Mouse (Mus musculus) liver, adult 2 months (tissue): ENCODE measurements at regions not wholly inside any gene's neighbourhood (a gene's known extent, or its start where the extent isn't known, plus 50 kb on each side); places are given as distances from the start of the nearest gene placed in this dataset.

Source experiments
- DNase-seq: peaks from one replicate; pipeline ENCODE4 v3.0.0-alpha.2; 2011; ENCODE audit warnings: low read depth, low spot score; ENCODE audit errors: extremely low read depth
- H3K27ac ChIP-seq: fragments of 200-500 bp; replicated peaks from 2 replicates; pipeline ENCODE4 v1.5.1; 2012; ENCODE audit warnings: low read depth, mild to moderate bottlenecking, control low read depth, inconsistent platforms, low read length; ENCODE audit not compliant: insufficient read depth
- H3K27me3 ChIP-seq: fragments of 200-500 bp; 2 replicates; pipeline ENCODE4 v1.6.1; 2012; ENCODE audit warnings: mild to moderate bottlenecking, moderate library complexity, low read length, inconsistent platforms; ENCODE audit not compliant: control insufficient read depth, insufficient read depth
- H3K36me3 ChIP-seq: fragments of 200-500 bp; 2 replicates; pipeline ENCODE4 v1.6.1; 2012; ENCODE audit warnings: low read length, inconsistent platforms; ENCODE audit not compliant: control insufficient read depth, insufficient read depth
- H3K4me1 ChIP-seq: fragments of 200-500 bp; 2 replicates; pipeline ENCODE4 v1.6.1; 2011; ENCODE audit warnings: low read length; ENCODE audit not compliant: control insufficient read depth, insufficient read depth
- H3K4me3 ChIP-seq: fragments of 200-500 bp; 2 replicates; pipeline ENCODE4 v1.5.1; 2011; ENCODE audit warnings: low read depth, mild to moderate bottlenecking, control low read depth, low read length, moderate library complexity; ENCODE audit not compliant: insufficient read depth
- H3K79me2 ChIP-seq: fragments of 200-500 bp; 2 replicates; pipeline ENCODE4 v1.6.1; 2012; ENCODE audit warnings: inconsistent platforms, mild to moderate bottlenecking, low read length, moderate library complexity; ENCODE audit not compliant: control insufficient read depth, insufficient read depth
- H3K9ac ChIP-seq: fragments of 200-500 bp; 2 replicates; pipeline ENCODE4 v1.6.1; 2012; ENCODE audit warnings: low read depth, mild to moderate bottlenecking, control low read depth, inconsistent platforms, low read length
- CTCF ChIP-seq: fragments of 200-500 bp; IDR thresholded peaks from 2 replicates; pipeline ENCODE4 v1.5.1; 2011; ENCODE audit warnings: low read depth, low read length, control low read depth
- POLR2A ChIP-seq: fragments of 200-500 bp; IDR thresholded peaks from 2 replicates; pipeline ENCODE4 v1.6.1; 2011; ENCODE audit warnings: low read length, control low read depth; ENCODE audit not compliant: insufficient read depth; ENCODE audit errors: extremely low read depth
- WGBS: fragments of 180-500 bp; shearing (Covaris S2); methylation state at CpG from one replicate; pipeline ENCODE4 v1.1.7; 2018; 5-methylcytosine and 5-hydroxymethylcytosine counted together

- no peaks in the 10 kb centered on the region for H3K4me1 ChIP-seq
- no peak overlapping the region for H3K27ac ChIP-seq
- H3K36me3 ChIP-seq = no peaks in the 10 kb centered on the region
- no peaks in the 10 kb centered on the region for H3K27me3 ChIP-seq
- H3K79me2 ChIP-seq = no peaks in the 10 kb centered on the region
- H3K9ac ChIP-seq = no peak overlapping the region
- no peak overlapping the region for H3K4me3 ChIP-seq
- no peak for DNase-seq
- TF ChIP-seq POLR2A = no peak
- no peak for TF ChIP-seq CTCF
Measured at GRCm38 (mm10) chr10:51946881-51947280, 75.4 kb upstream of the Vgll2 start.

- Histone ChIP-seq H3K27me3 (no peaks in the 10 kb centered on the region), H3K79me2 (no peaks in the 10 kb centered on the region), H3K36me3 (no peaks in the 10 kb centered on the region), H3K4me1 (no peaks in the 10 kb centered on the region), H3K27ac (no peak overlapping the region), H3K4me3 (no peak overlapping the region), H3K9ac (no peak overlapping the region)
- TF ChIP-seq POLR2A (no peak), CTCF (no peak)
- no peak for DNase-seq
- 73% methylated on average over 1 of the region's 1 CpGs for WGBS
Measured at GRCm38 (mm10) chr10:51950016-51950415, 72.3 kb upstream of the Vgll2 start.

GRCm38 (mm10) chr10:51952021-51952420 is 70.3 kb upstream of the Vgll2 start:
- no peaks in the 10 kb centered on the region for H3K4me1 ChIP-seq
- H3K36me3 ChIP-seq = no peaks in the 10 kb centered on the region
- no peak overlapping the region for H3K27ac ChIP-seq
- no peaks in the 10 kb centered on the region for H3K27me3 ChIP-seq
- no peak overlapping the region for H3K4me3 ChIP-seq
- no peaks in the 10 kb centered on the region for H3K79me2 ChIP-seq
- no peak overlapping the region for H3K9ac ChIP-seq
- no peak for TF ChIP-seq POLR2A
- 0 out of 2 replicates have a peak, but pooled peaks have one; percentile 7 for TF ChIP-seq CTCF
- DNase-seq = peak; percentile 2
- WGBS = 45% methylated on average over 4 of the region's 4 CpGs

GRCm38 (mm10) chr10:51956493-51956892 is 65.8 kb upstream of the Vgll2 start:
- Histone ChIP-seq H3K4me1 (no peaks in the 10 kb centered on the region), H3K4me3 (no peak overlapping the region), H3K27me3 (no peaks in the 10 kb centered on the region), H3K9ac (no peak overlapping the region), H3K36me3 (no peaks in the 10 kb centered on the region), H3K79me2 (no peaks in the 10 kb centered on the region), H3K27ac (no peak overlapping the region)
- no peak for TF ChIP-seq CTCF
- TF ChIP-seq POLR2A = no peak
- no peak for DNase-seq
- WGBS = 63% methylated on average over 1 of the region's 1 CpGs

GRCm38 (mm10) chr10:51961497-51961896 is 60.8 kb upstream of the Vgll2 start:
- WGBS = 41% methylated on average over 2 of the region's 2 CpGs
- Histone ChIP-seq H3K9ac (no peak overlapping the region), H3K4me1 (no peaks in the 10 kb centered on the region), H3K4me3 (no peak overlapping the region), H3K27me3 (no peaks in the 10 kb centered on the region), H3K79me2 (no peaks in the 10 kb centered on the region), H3K27ac (no peak overlapping the region), H3K36me3 (no peaks in the 10 kb centered on the region)
- TF ChIP-seq POLR2A (no peak), CTCF (no peak)
- DNase-seq = no peak

- TF ChIP-seq CTCF = no peak
- TF ChIP-seq POLR2A = no peak
- Histone ChIP-seq H3K4me1 (no peaks in the 10 kb centered on the region), H3K27me3 (no peaks in the 10 kb centered on the region), H3K27ac (no peak overlapping the region), H3K4me3 (no peak overlapping the region), H3K79me2 (no peaks in the 10 kb centered on the region), H3K36me3 (no peaks in the 10 kb centered on the region), H3K9ac (no peak overlapping the region)
- WGBS = 75% methylated on average over 1 of the region's 1 CpGs
- no peak for DNase-seq
Measured at GRCm38 (mm10) chr10:51963671-51964070, 58.6 kb upstream of the Vgll2 start.
